Mouse (Mus musculus) adrenal gland, postnatal 14 days (tissue): ENCODE measurements around the gene Bin2. TPM values are rescaled to one million over a fixed set of nuclear protein-coding genes. Genes with fewer than 3 reads are reported as not detected.

ENCODE experiments used
- DNase-seq: peaks from one replicate; pipeline ENCODE4 v3.0.0; 2021; ENCODE audit warnings: mixed read lengths
- total RNA-seq: library from RNA; stranded (reverse); gene quantifications from 2 replicates; pipeline ENCODE4 v1.2.3, GENCODE M21; 2021

The Bin2 gene
- total RNA-seq, 1 experiment from 2014 or later: 3.6 TPM

- DNase-seq: no peak
Observed at GRCm38 (mm10) chr15:100681770-100682169, 12.4 kb upstream of the Bin2 start.

GRCm38 (mm10) chr15:100680381-100680780 lies 11.0 kb upstream of the Bin2 start:
- no peak for DNase-seq

- no peak for DNase-seq
Observed at GRCm38 (mm10) chr15:100679005-100679404, 9.7 kb upstream of the Bin2 start.

- DNase-seq: no peak
Observed at GRCm38 (mm10) chr15:100678581-100678980, 9.2 kb upstream of the Bin2 start.

- DNase-seq: no peak
Observed at GRCm38 (mm10) chr15:100677675-100678074, 8.3 kb upstream of the Bin2 start.

- DNase-seq: no peak
Observed at GRCm38 (mm10) chr15:100676521-100676920, 7.2 kb upstream of the Bin2 start.

- no peak for DNase-seq
Observed at GRCm38 (mm10) chr15:100675486-100675885, 6.1 kb upstream of the Bin2 start.

- DNase-seq: no peak
Observed at GRCm38 (mm10) chr15:100674566-100674965, 5.2 kb upstream of the Bin2 start.

- no peak for DNase-seq
Observed at GRCm38 (mm10) chr15:100673585-100674391, 4.4 kb upstream of the Bin2 start.

GRCm38 (mm10) chr15:100670833-100671232 lies 1.5 kb upstream of the Bin2 start:
- peak; percentile 53 for DNase-seq

- DNase-seq: no peak
Observed at GRCm38 (mm10) chr15:100670004-100670403, 651 bp upstream of the Bin2 start.

- DNase-seq: no peak
Observed at GRCm38 (mm10) chr15:100667871-100668545, 1.3 kb downstream of the Bin2 start.

GRCm38 (mm10) chr15:100667420-100667819 lies 1.9 kb downstream of the Bin2 start:
- no peak for DNase-seq

GRCm38 (mm10) chr15:100666851-100667250 lies 2.5 kb downstream of the Bin2 start:
- no peak for DNase-seq

GRCm38 (mm10) chr15:100666219-100666696 lies 3.1 kb downstream of the Bin2 start:
- DNase-seq: no peak

- DNase-seq: no peak
Observed at GRCm38 (mm10) chr15:100665411-100666218, 3.7 kb downstream of the Bin2 start.

- no peak for DNase-seq
Observed at GRCm38 (mm10) chr15:100664813-100665274, 4.5 kb downstream of the Bin2 start.

- DNase-seq: peak; percentile 48
Observed at GRCm38 (mm10) chr15:100660805-100661204, 8.5 kb downstream of the Bin2 start.

GRCm38 (mm10) chr15:100660306-100660705 lies 9.0 kb downstream of the Bin2 start:
- DNase-seq: peak; percentile 58

GRCm38 (mm10) chr15:100655201-100655600 lies 14.2 kb downstream of the Bin2 start:
- DNase-seq: no peak

- DNase-seq: no peak
Observed at GRCm38 (mm10) chr15:100654271-100654670, 15.1 kb downstream of the Bin2 start.

- DNase-seq: no peak
Observed at GRCm38 (mm10) chr15:100651610-100652009, 17.7 kb downstream of the Bin2 start.

GRCm38 (mm10) chr15:100650111-100650510 lies 19.2 kb downstream of the Bin2 start:
- DNase-seq: no peak
